Mouse (Mus musculus): Measurements from ENCODE around the gene Vars.
"Not testable (repeated sequence)": the region's sequence is repeated elsewhere in the genome, so short reads cannot be mapped to it uniquely, and the experiment has no call there.

Gene Vars

GRCm38 (mm10) chr17:35002153-35002865, 1.5 kb downstream of the Vars start:
- no peak for DNase-seq (ENCODE audit: low read depth, low spot score)

- DNase-seq (ENCODE audit: low read depth, low spot score) = no peak
Observed at GRCm38 (mm10) chr17:35003022-35003838, 2.4 kb downstream of the Vars start.

DNA sequence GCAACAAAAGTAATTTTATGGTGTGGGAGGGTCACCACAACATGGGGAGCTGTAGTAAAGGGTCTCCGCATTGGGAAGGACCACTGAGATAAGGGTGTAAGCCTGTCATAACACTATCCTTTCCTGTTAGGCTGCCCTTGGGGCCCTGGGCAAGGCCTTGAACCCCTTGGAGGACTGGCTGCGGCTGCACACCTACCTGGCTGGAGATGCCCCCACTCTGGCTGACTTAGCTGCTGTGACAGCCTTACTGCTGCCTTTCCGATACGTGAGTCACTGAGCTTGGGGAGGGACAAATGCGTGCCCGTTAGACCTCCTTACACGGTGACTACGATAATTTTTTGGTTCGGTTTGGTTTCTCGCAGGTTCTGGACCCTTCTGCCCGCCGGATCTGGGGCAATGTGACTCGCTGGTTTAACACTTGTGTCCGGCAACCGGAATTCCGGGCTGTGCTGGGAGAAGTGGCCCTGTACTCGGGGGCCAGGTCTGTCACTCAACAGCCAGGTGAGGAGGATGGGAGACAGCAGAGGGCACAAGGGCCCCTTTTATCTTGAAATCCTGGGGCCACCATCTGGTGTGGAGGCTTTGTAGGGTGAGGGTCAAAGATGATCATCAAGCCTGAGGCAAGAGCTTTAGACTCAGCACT, 3.4 kb downstream of the Vars start:
- DNase-seq (ENCODE audit: low read depth, low spot score) = no peak

DNA sequence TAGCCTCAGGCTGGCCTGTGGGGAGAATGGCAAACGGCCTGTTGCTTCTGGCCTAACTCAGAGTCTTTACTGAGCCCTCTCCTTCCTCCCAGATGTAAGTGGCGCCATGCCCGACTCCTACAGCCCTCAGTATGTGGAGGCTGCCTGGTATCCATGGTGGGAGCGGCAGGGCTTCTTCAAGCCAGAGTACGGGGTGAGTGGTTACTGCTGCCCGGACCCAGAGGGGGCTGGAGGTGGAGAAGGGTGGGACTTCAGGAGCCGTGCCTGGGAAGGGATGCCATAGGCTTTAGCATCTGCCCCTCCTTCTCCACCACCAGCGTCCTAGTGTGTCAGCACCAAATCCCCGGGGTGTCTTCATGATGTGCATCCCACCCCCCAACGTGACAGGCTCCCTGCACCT, 4.4 kb downstream of the Vars start:
- no peak for DNase-seq (ENCODE audit: low read depth, low spot score)

- not testable (repeated sequence) for DNase-seq (ENCODE audit: low read depth, low spot score)
Observed at GRCm38 (mm10) chr17:35005902-35006301, 5.1 kb downstream of the Vars start.

DNA sequence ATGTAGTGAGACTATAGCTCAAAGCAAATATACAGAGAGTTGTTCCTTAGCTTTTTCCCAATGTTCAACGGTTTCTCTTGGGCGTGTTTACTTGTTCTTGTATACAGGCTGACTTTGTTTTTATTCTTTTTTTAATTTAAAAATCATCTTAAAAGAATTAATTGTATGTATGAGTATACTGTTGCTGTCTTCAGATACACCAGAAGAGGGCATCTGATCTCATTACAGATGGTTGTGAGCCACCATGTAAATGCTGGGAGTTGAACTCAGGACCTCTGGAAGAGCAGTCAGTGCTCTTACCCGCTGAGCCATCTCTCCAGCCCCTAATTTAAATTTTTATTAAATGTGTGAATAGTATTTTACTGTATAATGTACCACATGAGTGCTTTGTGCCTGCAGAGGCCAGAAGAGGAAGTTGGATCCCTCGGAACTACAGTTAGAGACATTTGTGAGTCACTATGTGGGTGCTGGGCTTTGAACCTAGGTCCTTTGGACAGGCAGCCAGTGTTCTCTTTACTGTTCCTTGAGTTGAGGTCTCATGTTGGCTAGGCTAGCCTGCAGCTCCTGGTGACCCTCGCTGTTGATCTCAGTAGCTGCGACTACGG, 6.7 kb downstream of the Vars start:
- DNase-seq (ENCODE audit: low read depth, low spot score) = no peak

- no peak for DNase-seq (ENCODE audit: low read depth, low spot score)
Observed at GRCm38 (mm10) chr17:35009586-35009985, 8.8 kb downstream of the Vars start.

DNA sequence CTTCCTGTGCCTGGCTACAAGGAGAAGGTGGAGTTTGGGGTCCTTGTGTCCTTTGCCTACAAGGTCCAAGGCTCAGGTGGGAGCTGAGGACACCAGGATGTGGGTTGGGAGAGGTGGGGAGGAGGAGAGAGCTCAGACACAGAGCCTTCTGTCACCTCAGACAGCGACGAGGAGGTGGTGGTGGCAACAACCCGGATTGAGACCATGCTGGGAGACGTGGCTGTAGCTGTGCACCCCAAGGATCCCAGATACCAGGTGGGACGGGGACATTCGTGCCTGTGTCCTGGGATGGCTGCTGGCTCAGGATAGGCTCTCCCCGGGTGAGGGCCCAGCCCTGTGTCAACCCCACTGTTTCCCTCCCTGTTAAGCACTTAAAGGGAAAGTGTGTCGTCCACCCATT, 10.7 kb downstream of the Vars start:
- DNase-seq (ENCODE audit: low read depth, low spot score) = no peak

DNA sequence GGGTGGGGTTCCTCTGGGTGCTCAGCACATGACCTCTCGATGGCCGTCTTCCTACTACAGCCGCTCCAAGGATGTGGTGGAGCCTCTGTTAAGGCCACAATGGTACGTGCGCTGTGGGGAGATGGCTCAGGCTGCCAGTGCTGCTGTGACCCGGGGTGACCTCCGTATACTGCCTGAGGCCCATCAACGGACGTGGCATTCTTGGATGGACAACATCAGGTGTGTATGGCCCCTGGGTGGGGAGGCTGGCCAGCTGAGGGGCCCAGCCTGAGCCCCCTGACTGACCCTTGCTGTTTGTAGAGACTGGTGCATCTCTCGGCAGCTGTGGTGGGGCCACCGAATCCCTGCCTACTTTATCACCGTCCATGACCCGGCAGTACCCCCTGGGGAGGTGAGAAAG, 11.6 kb downstream of the Vars start:
- no peak for DNase-seq (ENCODE audit: low read depth, low spot score)

GRCm38 (mm10) chr17:35013221-35013620, 12.4 kb downstream of the Vars start:
- no peak for DNase-seq (ENCODE audit: low read depth, low spot score)

DNA sequence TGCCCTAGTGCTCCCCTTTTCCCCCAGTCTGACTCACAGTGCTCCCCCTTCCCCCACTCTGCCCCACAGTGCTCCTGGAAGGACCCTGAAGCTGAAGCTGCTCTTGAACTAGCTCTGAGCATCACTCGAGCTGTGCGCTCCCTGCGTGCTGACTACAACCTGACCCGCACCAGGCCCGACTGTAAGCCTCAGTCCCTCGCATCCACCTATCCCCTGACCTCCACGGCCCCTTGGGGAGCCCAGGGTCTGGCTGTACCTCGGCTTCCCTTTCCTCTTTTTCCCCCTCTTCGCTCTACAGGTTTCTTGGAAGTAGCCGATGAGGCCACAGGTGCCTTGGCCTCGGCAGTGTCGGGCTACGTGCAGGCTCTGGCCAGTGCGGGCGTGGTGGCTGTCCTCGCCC, 14.5 kb downstream of the Vars start:
- DNase-seq (ENCODE audit: low read depth, low spot score) = no peak

DNA sequence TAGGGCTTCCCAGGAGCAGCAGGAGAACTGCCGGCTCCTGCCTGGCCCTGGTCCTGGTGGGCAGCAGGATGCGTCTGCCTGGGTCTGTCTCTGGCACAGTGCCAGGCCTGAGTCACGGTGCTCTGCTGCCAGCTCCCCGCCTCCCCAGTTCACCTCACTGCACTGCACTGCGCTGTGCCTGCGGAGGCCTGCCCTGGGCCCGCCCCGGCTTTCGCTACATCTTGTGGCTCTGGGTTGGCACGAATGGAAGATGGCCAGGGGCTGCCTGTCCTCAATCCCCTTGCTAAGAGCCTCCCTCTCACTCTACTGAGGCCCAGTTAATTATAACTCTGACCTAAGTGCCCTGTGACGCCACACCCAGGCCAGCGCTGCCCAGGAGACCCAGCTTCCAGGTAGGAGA, 15.6 kb downstream of the Vars start, which contains the start of gene Vwa7:
Gene Vwa7 (plus strand): TSS at position 204 of the 400 bp plus-strand sequence.
- DNase-seq (ENCODE audit: low read depth, low spot score) = no peak

DNA sequence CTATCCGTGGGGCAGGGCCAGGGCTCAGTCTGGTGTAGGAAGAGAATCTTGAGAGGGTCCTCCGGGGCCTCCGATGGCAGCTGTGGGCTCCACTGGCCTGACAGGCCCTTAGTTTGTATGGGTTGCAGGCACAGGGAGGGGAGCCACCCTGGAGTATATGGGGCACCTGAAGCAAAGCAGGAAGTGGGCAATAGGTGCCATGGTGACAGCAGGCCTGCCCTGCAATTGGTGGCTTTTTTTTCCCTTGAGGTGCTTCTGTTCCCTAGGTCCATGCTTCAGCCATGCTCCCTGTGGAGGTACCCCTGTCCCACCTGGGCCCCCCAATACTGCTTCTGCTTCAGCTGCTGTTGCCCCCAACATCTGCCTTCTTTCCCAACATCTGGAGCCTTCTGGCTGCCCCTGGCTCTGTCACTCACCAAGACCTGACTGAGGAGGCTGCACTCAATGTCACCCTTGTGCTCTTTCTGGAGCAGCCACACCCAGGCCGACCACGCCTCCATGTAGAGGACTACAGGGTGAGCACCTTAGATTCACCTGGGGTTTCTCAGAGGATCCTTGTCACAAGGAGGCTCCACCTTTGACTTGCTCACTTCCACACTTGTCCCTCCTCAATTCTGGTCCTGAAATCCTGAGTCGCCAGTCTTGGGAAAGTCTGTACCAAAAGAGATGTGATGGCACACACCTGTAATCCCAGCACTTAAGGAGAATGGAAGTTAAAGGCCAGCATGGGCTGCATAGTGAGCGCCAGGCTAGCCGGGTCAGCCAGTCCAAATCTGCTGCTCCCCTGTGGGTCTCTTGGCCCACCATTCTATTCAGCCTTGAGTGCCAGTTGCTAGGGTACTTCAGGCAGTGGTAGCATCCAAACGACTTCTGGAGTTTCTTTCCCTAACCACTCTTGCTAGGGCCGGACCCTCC, 16.3 kb downstream of the Vars start:
- no peak for DNase-seq (ENCODE audit: low read depth, low spot score)

DNA sequence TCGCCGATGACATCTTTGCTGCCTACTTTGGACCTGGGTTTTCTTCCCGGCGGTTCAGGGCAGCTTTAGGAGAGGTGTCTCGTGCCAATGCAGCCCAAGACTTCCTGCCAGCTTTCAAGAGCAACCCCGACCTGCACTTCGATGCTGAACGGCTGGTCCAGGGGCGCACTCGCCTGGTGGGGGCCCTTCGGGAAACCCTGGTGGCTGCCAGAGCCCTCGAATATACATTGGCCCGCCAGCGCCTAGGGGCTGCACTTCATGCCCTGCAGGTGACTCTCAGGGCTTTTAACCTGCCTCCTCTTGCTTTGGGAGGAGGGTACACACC, 16.9 kb downstream of the Vars start:
- no peak for DNase-seq (ENCODE audit: low read depth, low spot score)

- no peak for DNase-seq (ENCODE audit: low read depth, low spot score)
Observed at GRCm38 (mm10) chr17:35018171-35018570, 17.4 kb downstream of the Vars start.

GRCm38 (mm10) chr17:35019894-35020293, 19.1 kb downstream of the Vars start:
- DNase-seq (ENCODE audit: low read depth, low spot score) = no peak

DNA sequence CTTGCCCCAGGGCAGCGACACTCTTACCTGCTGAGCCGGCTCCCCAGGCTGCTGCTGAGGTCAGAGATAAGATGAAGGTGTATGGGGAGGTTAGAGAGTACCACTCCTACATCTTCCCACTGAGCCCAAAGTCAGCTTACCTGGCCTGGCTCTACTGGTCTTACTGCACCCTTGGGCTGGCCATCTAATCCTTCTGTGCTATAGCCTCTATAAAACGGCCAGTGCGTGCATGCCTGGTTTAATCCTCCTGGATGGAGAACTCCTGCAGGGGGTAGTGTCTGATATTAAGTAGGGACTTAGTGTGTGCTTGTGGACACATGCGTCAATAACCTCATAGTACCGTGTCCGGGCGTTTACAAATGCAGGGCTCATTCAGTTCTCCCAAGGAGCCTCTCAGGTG, 19.8 kb downstream of the Vars start:
- DNase-seq (ENCODE audit: low read depth, low spot score) = no peak

DNA sequence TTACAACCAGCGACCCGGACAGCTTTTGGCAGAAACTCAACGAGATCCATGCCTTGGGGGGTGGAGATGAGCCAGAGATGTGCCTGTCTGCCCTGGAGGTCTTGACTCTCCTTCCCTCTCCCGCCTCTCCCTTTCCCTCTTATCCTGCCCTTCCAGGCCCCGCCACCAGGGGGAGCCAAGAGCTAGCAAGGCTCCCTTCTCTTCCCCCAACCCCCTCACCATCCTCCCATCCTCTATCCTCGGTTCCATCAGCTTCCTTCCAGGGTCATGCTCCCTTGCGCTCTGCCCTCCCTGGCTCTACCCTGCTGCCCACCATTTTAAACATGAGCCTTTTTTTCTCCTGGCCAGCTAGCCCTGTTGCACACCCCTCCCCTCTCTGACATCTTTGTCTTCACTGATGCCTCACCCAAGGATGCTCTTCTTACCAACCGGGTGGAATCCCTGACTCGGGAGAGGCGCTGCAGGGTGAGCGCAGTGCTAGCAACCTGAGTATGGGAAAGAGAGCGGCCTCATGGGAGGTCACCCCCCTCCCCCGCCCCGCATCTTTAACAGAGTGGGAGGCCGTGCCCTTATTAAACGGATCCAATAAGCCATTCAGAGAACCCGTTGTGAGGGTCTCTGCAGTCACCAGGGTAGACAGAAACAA, 20.5 kb downstream of the Vars start:
- DNase-seq (ENCODE audit: low read depth, low spot score) = no peak

DNA sequence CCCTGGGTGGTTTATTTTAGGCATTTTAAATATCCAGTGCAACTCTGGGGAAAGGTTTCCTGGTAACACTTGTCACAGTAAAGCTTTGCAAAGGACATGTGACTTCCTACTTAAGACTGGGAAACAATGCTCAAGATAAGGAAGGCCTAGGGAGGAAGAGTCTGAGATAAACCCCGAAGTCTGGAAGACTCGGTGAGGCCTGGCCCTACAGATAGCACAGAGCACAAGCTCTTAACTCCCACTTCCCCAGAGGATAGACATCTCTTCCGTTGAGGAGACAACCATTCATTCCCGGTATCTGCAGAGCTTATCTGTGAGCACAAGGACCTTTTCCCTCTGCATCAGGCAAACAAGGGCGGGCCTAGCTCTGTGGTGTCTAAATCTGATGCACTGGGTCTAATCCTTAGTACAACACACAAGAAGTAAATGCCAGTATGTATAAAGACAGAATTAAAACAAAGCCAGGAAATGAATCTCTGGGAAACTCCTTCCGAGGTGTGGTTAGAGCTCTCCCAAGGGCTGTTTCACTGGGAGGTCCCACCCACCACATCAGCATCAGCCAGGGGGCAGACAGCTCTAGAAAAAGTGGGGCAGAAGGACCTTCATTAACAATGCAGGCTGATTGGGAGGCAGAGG, 21.2 kb downstream of the Vars start:
- DNase-seq (ENCODE audit: low read depth, low spot score) = no peak

- DNase-seq (ENCODE audit: low read depth, low spot score) = no peak
Observed at GRCm38 (mm10) chr17:35022541-35023060, 21.8 kb downstream of the Vars start.

Measured in brain, embryonic 18.5 days (tissue).